Mouse (Mus musculus): ENCODE measurements around the gene Hsdl2. TPM values are rescaled to one million over a fixed set of nuclear protein-coding genes. Genes with fewer than 3 reads are reported as not detected.

Gene Hsdl2
- polyA plus RNA-seq, 1 experiment from 2014 or later, result 44.1 TPM

DNA sequence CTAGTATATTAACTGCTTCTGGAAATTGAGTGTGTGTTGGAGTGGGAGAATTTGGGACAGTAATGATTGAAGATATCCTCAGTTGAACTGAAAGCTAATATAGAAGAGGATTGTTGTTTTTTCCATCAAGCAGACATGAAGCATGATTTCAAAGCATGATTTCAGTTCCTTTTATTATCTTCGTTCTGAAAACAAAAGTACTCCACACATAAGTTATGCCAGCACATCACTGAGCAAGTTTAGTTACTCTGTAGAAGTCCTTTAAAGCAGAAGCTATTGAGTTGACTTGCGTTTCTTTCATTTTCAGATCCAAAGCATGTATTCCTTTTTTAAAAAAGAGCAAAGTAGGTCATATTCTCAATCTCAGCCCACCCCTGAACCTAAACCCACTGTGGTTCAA lies 15.2 kb downstream of the Hsdl2 start:
- no peaks in the 10 kb centered on the region for H3K27me3 ChIP-seq (ENCODE audit: control insufficient read depth, insufficient read depth, low read length)
- H3K4me3 ChIP-seq (ENCODE audit: low read depth, low read length), result no peak overlapping the region
- H3K4me1 ChIP-seq (ENCODE audit: control insufficient read depth, insufficient read depth, low read length), result no peaks in the 10 kb centered on the region
- H3K36me3 ChIP-seq (ENCODE audit: control insufficient read depth, insufficient read depth, low read length), result no peaks in the 10 kb centered on the region
- no peak for DNase-seq (ENCODE audit: low spot score)
- H3K27ac ChIP-seq (ENCODE audit: low read depth, low read length), result no peak overlapping the region
- WGBS, result 91% methylated on average over 2 of the region's 2 CpGs
- no peak overlapping the region for H3K9ac ChIP-seq (ENCODE audit: low read length)
- H3K4me2 ChIP-seq (ENCODE audit: low read depth), result no peak overlapping the region
- H3K9me3 ChIP-seq (ENCODE audit: control insufficient read depth, low read length), result no peaks in the 10 kb centered on the region
- no peak for ATAC-seq (ENCODE audit: insufficient read depth, low FRiP score, low TSS enrichment)

DNA sequence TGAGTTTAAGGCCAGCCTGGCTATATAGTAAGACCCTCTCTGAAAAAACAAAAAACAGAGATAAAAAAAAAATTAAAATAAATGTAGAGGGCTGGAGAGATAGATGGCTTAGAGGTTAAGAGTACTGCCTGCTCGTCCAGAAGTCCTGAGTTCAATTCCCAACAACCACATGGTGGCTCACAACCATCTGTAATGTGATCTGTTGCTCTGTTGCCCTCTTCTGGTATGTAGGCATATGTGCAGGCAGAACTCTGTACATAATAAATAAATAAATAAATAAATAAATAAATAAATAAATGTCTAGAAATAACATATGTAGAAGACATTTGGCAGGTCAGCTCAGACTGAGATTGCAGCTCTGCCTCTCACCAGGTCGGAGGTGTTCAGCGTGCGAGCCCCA lies 21.3 kb downstream of the Hsdl2 start:
- Histone ChIP-seq H3K4me2 (ENCODE audit: low read depth) (no peak overlapping the region), H3K9ac (ENCODE audit: low read length) (no peak overlapping the region), H3K36me3 (ENCODE audit: control insufficient read depth, insufficient read depth, low read length) (no peaks in the 10 kb centered on the region), H3K4me3 (ENCODE audit: low read depth, low read length) (no peak overlapping the region), H3K27ac (ENCODE audit: low read depth, low read length) (no peak overlapping the region), H3K9me3 (ENCODE audit: control insufficient read depth, low read length) (no peaks in the 10 kb centered on the region), H3K27me3 (ENCODE audit: control insufficient read depth, insufficient read depth, low read length) (no peaks in the 10 kb centered on the region), H3K4me1 (ENCODE audit: control insufficient read depth, insufficient read depth, low read length) (no peaks in the 10 kb centered on the region)
- ATAC-seq (ENCODE audit: insufficient read depth, low FRiP score, low TSS enrichment), result no peak
- 85% methylated on average over 4 of the region's 4 CpGs for WGBS
- no peak for DNase-seq (ENCODE audit: low spot score)

DNA sequence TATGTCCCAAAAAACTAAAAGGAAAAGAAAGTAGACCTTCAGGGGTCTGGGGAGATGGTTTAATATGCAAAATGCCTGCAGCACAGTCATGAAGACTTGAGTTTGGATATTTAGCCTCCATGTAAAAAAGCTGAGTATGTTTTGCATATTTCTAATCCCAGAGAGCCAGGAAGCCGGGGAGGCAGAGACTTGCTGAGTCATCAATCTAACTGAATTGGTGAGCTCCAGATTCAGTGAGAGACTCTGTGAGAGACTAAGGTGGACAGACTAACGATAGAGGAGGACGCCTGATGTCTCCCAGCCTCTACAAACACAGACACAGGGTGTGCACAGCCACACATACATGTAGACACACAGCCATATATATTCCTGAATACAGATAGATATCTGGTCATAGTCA lies 23.5 kb downstream of the Hsdl2 start:
- Histone ChIP-seq H3K36me3 (ENCODE audit: control insufficient read depth, insufficient read depth, low read length) (no peaks in the 10 kb centered on the region), H3K4me3 (ENCODE audit: low read depth, low read length) (no peak overlapping the region), H3K27ac (ENCODE audit: low read depth, low read length) (no peak overlapping the region), H3K9me3 (ENCODE audit: control insufficient read depth, low read length) (no peaks in the 10 kb centered on the region), H3K27me3 (ENCODE audit: control insufficient read depth, insufficient read depth, low read length) (no peaks in the 10 kb centered on the region), H3K9ac (ENCODE audit: low read length) (no peak overlapping the region), H3K4me1 (ENCODE audit: control insufficient read depth, insufficient read depth, low read length) (no peaks in the 10 kb centered on the region), H3K4me2 (ENCODE audit: low read depth) (no peak overlapping the region)
- ATAC-seq (ENCODE audit: insufficient read depth, low FRiP score, low TSS enrichment) (no peak), DNase-seq (ENCODE audit: low spot score) (no peak)
- 82% methylated on average over 3 of the region's 3 CpGs for WGBS

DNA sequence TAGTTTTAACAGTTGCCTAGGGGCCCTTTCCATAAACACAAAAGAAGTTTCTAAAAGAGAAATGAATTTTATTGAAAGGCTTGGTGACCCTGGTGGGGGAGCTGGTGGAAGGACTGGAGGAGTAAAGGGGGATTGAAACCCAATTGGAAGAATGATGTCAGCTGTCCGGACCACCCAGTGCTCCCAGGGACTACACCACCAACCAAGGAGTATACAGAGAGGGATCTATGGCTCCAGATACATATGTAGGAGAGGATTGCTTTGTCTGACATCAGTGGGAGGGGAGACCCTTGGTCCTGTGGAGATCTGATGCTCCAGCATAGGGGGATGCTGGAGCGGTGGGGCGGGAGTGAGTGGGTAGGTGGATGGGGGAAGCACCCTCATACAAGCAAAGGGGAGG lies 24.1 kb downstream of the Hsdl2 start:
- DNase-seq (ENCODE audit: low spot score), result no peak
- WGBS, result 95% methylated on average over 3 of the region's 3 CpGs
- no peak for ATAC-seq (ENCODE audit: insufficient read depth, low FRiP score, low TSS enrichment)

DNA sequence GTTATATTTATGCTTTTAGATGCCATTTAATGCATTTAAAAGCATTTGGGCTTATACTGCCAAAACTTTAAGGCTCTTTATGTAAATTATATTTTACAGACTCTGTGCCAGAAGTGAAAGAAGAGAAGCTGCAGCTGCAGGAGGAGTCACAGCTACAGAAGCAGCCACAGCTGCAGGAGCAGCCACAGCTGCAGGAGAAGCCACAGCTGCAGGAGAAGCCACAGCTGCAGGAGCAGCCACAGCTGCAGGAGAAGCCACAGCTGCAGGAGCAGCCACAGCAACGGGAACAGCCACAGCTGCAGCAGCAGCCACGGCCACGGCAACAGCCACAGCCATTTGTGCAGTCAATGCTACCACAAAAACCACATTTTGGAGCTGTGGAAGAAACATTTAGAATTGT lies 29.0 kb downstream of the Hsdl2 start:
- no peaks in the 10 kb centered on the region for H3K4me1 ChIP-seq (ENCODE audit: control insufficient read depth, insufficient read depth, low read length)
- no peak overlapping the region for H3K9ac ChIP-seq (ENCODE audit: low read length)
- DNase-seq (ENCODE audit: low spot score) (no peak), ATAC-seq (ENCODE audit: insufficient read depth, low FRiP score, low TSS enrichment) (no peak)
- no peaks in the 10 kb centered on the region for H3K27me3 ChIP-seq (ENCODE audit: control insufficient read depth, insufficient read depth, low read length)
- no peaks in the 10 kb centered on the region for H3K36me3 ChIP-seq (ENCODE audit: control insufficient read depth, insufficient read depth, low read length)
- no peaks in the 10 kb centered on the region for H3K9me3 ChIP-seq (ENCODE audit: control insufficient read depth, low read length)
- 82% methylated on average over 3 of the region's 3 CpGs for WGBS
- no peak overlapping the region for H3K27ac ChIP-seq (ENCODE audit: low read depth, low read length)
- no peak overlapping the region for H3K4me3 ChIP-seq (ENCODE audit: low read depth, low read length)
- no peak overlapping the region for H3K4me2 ChIP-seq (ENCODE audit: low read depth)

More for the DNA sequence above, 24.1 kb downstream of the Hsdl2 start:
- H3K4me1 ChIP-seq (ENCODE audit: control insufficient read depth, insufficient read depth, low read length), result no peaks in the 10 kb centered on the region
- no peaks in the 10 kb centered on the region for H3K27me3 ChIP-seq (ENCODE audit: control insufficient read depth, insufficient read depth, low read length)
- H3K9me3 ChIP-seq (ENCODE audit: control insufficient read depth, low read length), result no peaks in the 10 kb centered on the region
- no peak overlapping the region for H3K27ac ChIP-seq (ENCODE audit: low read depth, low read length)
- no peak overlapping the region for H3K4me3 ChIP-seq (ENCODE audit: low read depth, low read length)
- no peaks in the 10 kb centered on the region for H3K36me3 ChIP-seq (ENCODE audit: control insufficient read depth, insufficient read depth, low read length)
- H3K9ac ChIP-seq (ENCODE audit: low read length), result no peak overlapping the region
- no peak overlapping the region for H3K4me2 ChIP-seq (ENCODE audit: low read depth)

DNA sequence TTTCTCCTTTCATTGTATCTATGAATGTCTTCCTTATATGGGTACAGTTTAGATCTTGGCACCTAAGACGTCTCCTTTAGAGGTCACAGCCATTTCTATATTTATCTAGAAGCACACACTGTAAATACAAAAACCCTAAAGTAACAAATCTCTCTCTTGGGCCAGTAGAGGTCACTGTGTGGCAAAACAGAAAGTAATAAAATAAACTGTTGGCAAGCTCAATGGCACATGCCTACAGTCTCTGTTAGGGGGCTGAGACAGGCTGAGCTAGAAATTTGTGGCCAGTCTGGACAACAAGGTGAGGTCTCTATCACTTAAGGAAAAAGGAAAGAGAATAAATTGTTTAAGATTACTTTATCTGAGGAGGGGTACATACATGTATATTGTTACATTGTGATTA lies 33.6 kb downstream of the Hsdl2 start:
- 43% methylated on average over 1 of the region's 1 CpGs for WGBS
- DNase-seq (ENCODE audit: low spot score) (no peak), ATAC-seq (ENCODE audit: insufficient read depth, low FRiP score, low TSS enrichment) (no peak)
- no peak overlapping the region for H3K4me2 ChIP-seq (ENCODE audit: low read depth)
- H3K4me1 ChIP-seq (ENCODE audit: control insufficient read depth, insufficient read depth, low read length), result no peaks in the 10 kb centered on the region
- no peaks in the 10 kb centered on the region for H3K9me3 ChIP-seq (ENCODE audit: control insufficient read depth, low read length)
- H3K27ac ChIP-seq (ENCODE audit: low read depth, low read length), result no peak overlapping the region
- no peaks in the 10 kb centered on the region for H3K27me3 ChIP-seq (ENCODE audit: control insufficient read depth, insufficient read depth, low read length)
- H3K9ac ChIP-seq (ENCODE audit: low read length), result no peak overlapping the region
- no peaks in the 10 kb centered on the region for H3K36me3 ChIP-seq (ENCODE audit: control insufficient read depth, insufficient read depth, low read length)
- no peak overlapping the region for H3K4me3 ChIP-seq (ENCODE audit: low read depth, low read length)

DNA sequence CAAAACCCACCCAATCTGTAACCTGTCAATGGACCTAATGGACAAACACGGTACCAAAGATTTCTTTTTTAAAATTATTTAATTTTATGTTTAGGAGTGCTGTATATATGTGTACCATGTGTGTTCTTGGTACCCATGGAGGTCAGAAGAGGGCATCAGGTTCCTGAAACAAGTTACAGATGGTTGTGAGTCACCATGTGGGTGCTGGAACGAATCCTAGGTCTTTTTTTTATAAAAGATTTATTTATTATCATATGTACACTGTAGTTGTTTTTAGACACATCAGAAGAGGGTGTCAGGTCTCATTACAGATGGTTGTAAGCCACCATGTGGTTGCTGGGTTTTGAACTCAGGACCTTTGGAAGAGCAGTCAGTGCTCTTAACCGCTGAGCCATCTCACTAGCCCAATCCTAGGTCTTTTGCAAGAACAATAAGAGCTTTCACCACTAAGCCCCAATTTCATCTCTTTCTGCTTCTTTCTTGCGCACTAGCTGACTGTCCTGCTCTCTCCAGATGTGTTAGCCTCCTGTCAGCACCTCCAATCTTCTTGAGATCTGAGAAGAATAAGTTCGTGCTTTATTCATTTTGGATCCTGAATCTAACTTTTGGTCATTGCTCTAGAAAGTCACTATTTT lies 38.4 kb downstream of the Hsdl2 start:
- Histone ChIP-seq H3K4me3 (ENCODE audit: low read depth, low read length) (no peak overlapping the region), H3K9ac (ENCODE audit: low read length) (no peak overlapping the region), H3K9me3 (ENCODE audit: control insufficient read depth, low read length) (no peaks in the 10 kb centered on the region), H3K4me1 (ENCODE audit: control insufficient read depth, insufficient read depth, low read length) (no peaks in the 10 kb centered on the region), H3K27ac (ENCODE audit: low read depth, low read length) (no peak overlapping the region), H3K27me3 (ENCODE audit: control insufficient read depth, insufficient read depth, low read length) (no peaks in the 10 kb centered on the region), H3K36me3 (ENCODE audit: control insufficient read depth, insufficient read depth, low read length) (no peaks in the 10 kb centered on the region), H3K4me2 (ENCODE audit: low read depth) (no peak overlapping the region)
- DNase-seq (ENCODE audit: low spot score) (no peak), ATAC-seq (ENCODE audit: insufficient read depth, low FRiP score, low TSS enrichment) (no peak)
- WGBS, result 89% methylated on average over 5 of the region's 5 CpGs

DNA sequence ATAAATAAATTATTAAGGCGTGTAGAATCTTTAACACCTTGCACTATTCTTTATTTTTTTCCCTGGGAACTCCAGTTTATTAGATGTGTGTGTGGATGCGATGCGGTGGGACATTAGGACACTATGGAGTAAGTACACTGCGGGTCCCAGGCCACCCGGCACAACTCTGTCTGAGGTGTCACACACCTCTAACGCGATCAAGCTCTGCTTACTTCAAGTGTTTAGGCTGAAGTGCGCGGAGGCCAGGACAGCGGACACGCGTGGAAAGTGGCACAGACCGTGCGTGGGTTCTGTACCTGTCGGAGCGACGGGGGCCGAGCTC lies 44.3 kb downstream of the Hsdl2 start:
- Histone ChIP-seq H3K27me3 (ENCODE audit: control insufficient read depth, insufficient read depth, low read length) (no peaks in the 10 kb centered on the region), H3K9ac (ENCODE audit: low read length) (peak overlapping the region; percentile 97), H3K4me3 (ENCODE audit: low read depth, low read length) (peak overlapping the region; percentile 96), H3K4me1 (ENCODE audit: control insufficient read depth, insufficient read depth, low read length) (peaks cover 13% of the 10 kb centered on the region), H3K9me3 (ENCODE audit: control insufficient read depth, low read length) (no peaks in the 10 kb centered on the region), H3K36me3 (ENCODE audit: control insufficient read depth, insufficient read depth, low read length) (no peaks in the 10 kb centered on the region), H3K27ac (ENCODE audit: low read depth, low read length) (peak overlapping the region; percentile 97; the same call in 1 of the 2 replicates), H3K4me2 (ENCODE audit: low read depth) (peak overlapping the region; percentile 77)
- no peak for DNase-seq (ENCODE audit: low spot score)
- 1% methylated on average over 18 of the region's 18 CpGs for WGBS
- peak; percentile 70; the same call in 1 of the 2 replicates for ATAC-seq (ENCODE audit: insufficient read depth, low FRiP score, low TSS enrichment)

DNA sequence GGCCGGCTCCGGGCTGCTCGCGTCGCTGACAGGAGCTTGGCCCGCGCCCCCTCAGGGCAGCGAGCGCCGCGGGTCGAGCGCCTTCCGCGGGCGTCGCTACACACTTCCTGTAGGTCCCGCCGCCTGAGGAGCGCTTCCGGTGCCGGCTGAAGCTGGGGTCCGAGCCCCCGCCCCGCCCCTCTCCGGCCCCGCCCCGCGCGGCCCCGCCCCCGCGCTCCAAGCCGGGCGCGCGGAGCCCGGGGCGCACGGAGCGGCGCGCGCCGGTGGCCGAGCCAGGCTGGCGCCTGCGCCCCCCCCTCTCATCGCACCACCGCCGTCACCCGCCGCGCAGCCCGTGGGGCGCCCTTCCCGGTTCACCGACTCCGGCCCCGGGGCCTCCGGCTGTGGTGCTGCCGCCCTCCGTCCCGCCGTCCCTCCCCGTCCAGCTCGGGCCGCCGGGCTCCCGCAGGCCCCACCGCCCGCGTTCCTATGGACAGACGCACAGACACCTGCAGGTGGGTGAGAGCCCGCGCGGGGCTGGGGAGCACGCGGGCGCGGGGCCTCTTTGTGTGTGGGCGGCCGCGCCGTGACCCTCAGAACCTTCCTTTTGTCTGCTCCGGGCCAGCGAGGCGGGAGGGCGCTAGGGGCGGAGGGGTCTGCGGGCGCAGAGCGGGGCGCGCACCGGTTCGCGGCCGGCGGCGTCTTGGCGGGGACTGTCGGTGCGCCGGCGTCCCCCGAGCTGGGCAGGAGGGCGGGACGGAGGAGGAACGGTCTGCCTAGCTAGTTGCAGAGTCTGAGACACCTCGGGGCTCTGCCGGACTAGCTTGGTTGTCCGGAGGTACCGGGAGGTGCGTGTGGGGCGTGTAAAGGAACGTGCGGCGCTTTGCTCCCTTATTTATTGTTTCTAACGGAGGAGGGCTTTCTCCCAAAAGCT lies 44.9 kb downstream of the Hsdl2 start, which contains the start of gene E130308A19Rik:
E130308A19Rik (plus strand) TSS at position 214 of the 913 bp plus-strand sequence.
- Histone ChIP-seq H3K9me3 (ENCODE audit: control insufficient read depth, low read length) (no peaks in the 10 kb centered on the region), H3K9ac (ENCODE audit: low read length) (peak within 1 kb of the TSS; percentile 97), H3K4me1 (ENCODE audit: control insufficient read depth, insufficient read depth, low read length) (peaks cover 13% of the 10 kb centered on the region), H3K27ac (ENCODE audit: low read depth, low read length) (peak within 1 kb of the TSS; percentile 97), H3K4me3 (ENCODE audit: low read depth, low read length) (peak within 1 kb of the TSS; percentile 96), H3K36me3 (ENCODE audit: control insufficient read depth, insufficient read depth, low read length) (no peaks in the 10 kb centered on the region), H3K4me2 (ENCODE audit: low read depth) (peak within 1 kb of the TSS; percentile 77), H3K27me3 (ENCODE audit: control insufficient read depth, insufficient read depth, low read length) (no peaks in the 10 kb centered on the region)
- ATAC-seq (ENCODE audit: insufficient read depth, low FRiP score, low TSS enrichment), result peak; percentile 91
- under 1% methylated on average over 78 of the region's 120 CpGs for WGBS
- DNase-seq (ENCODE audit: low spot score), result peak; percentile 88

Measured in neural tube, embryonic 11.5 days (tissue).